Mouse (Mus musculus): ENCODE data around the gene Trmt5.
A peak's percentile ranks its signal among the peaks of the same experiment; 100 is the strongest.

The Trmt5 gene

GRCm38 (mm10) chr12:73286287-73287092 is at the start of gene Trmt5, which contains the start of gene Slc38a6:
Gene Trmt5 (minus strand): TSS chr12:73286710.
Gene Slc38a6 (plus strand): TSS chr12:73286779.
- peak; percentile 95 for ATAC-seq (ENCODE audit: low TSS enrichment)

GRCm38 (mm10) chr12:73334051-73334551 is 47.6 kb upstream of the Trmt5 start:
- ATAC-seq (ENCODE audit: low TSS enrichment): no peak

- ATAC-seq (ENCODE audit: low TSS enrichment): no peak
Observed at GRCm38 (mm10) chr12:73332701-73333100, 46.2 kb upstream of the Trmt5 start.

- ATAC-seq (ENCODE audit: low TSS enrichment): no peak
Observed at GRCm38 (mm10) chr12:73330236-73330635, 43.7 kb upstream of the Trmt5 start.

GRCm38 (mm10) chr12:73328448-73329167 is 42.1 kb upstream of the Trmt5 start:
- no peak for ATAC-seq (ENCODE audit: low TSS enrichment)

- ATAC-seq (ENCODE audit: low TSS enrichment): no peak
Observed at GRCm38 (mm10) chr12:73327381-73327780, 40.9 kb upstream of the Trmt5 start.

GRCm38 (mm10) chr12:73325617-73326016 is 39.1 kb upstream of the Trmt5 start:
- no peak for ATAC-seq (ENCODE audit: low TSS enrichment)

GRCm38 (mm10) chr12:73325181-73325580 is 38.7 kb upstream of the Trmt5 start:
- ATAC-seq (ENCODE audit: low TSS enrichment): no peak

- peak; percentile 64; the same call in 1 of the 2 replicates for ATAC-seq (ENCODE audit: low TSS enrichment)
Observed at GRCm38 (mm10) chr12:73324742-73325141, 38.2 kb upstream of the Trmt5 start.

GRCm38 (mm10) chr12:73324180-73324586 is 37.7 kb upstream of the Trmt5 start:
- ATAC-seq (ENCODE audit: low TSS enrichment): peak; percentile 76

- no peak for ATAC-seq (ENCODE audit: low TSS enrichment)
Observed at GRCm38 (mm10) chr12:73317706-73318686, 31.5 kb upstream of the Trmt5 start.

GRCm38 (mm10) chr12:73308711-73309110 is 22.2 kb upstream of the Trmt5 start:
- peak; percentile 79 for ATAC-seq (ENCODE audit: low TSS enrichment)

- ATAC-seq (ENCODE audit: low TSS enrichment): no peak
Observed at GRCm38 (mm10) chr12:73307750-73308149, 21.2 kb upstream of the Trmt5 start.

- ATAC-seq (ENCODE audit: low TSS enrichment): no peak
Observed at GRCm38 (mm10) chr12:73304636-73305035, 18.1 kb upstream of the Trmt5 start.

- ATAC-seq (ENCODE audit: low TSS enrichment): no peak
Observed at GRCm38 (mm10) chr12:73300531-73300930, 14.0 kb upstream of the Trmt5 start.

GRCm38 (mm10) chr12:73298621-73299020 is 12.1 kb upstream of the Trmt5 start:
- ATAC-seq (ENCODE audit: low TSS enrichment): peak; percentile 87

GRCm38 (mm10) chr12:73295505-73296140 is 9.1 kb upstream of the Trmt5 start:
- ATAC-seq (ENCODE audit: low TSS enrichment): no peak

- ATAC-seq (ENCODE audit: low TSS enrichment): no peak
Observed at GRCm38 (mm10) chr12:73294884-73295283, 8.4 kb upstream of the Trmt5 start.

GRCm38 (mm10) chr12:73288626-73289025 is 2.1 kb upstream of the Trmt5 start:
- no peak for ATAC-seq (ENCODE audit: low TSS enrichment)

- no peak for ATAC-seq (ENCODE audit: low TSS enrichment)
Observed at GRCm38 (mm10) chr12:73287609-73288008, 1.1 kb upstream of the Trmt5 start.

GRCm38 (mm10) chr12:73274921-73275320 is 11.6 kb downstream of the Trmt5 start:
- ATAC-seq (ENCODE audit: low TSS enrichment): no peak
